In genomic region chr19:45081841-45082550, GRCm38 (mm10) we compare ENCODE assay signal across 8 mouse cellular contexts. TPM values are rescaled to one million over a fixed set of nuclear protein-coding genes. Genes with fewer than 3 reads are reported as not detected.
A peak's percentile ranks its signal among the peaks of the same experiment; 100 is the strongest.
DNase-seq lines count a peak whose midpoint lies in the region; ATAC-seq and TF ChIP-seq lines count a peak whose summit lies in the region.

No protein-coding gene starts in this region.

- H3K4me1 ChIP-seq in neural tube, embryonic 15.5 days, result peaks cover 32% of the 10 kb centered on the region

- H3K27me3 ChIP-seq in neural tube, embryonic 15.5 days (replicated peaks), result peaks cover 95% of the 10 kb centered on the region

- peak; percentile 56 for DNase-seq in gastrocnemius, adult 2 months
- no peak for DNase-seq in gastrocnemius, adult 8-10 months (ENCODE audit: low spot score in 2 of 2)
- peak; percentile 68 for DNase-seq in neural tube, embryonic 10.5 days (ENCODE audit: extremely low spot score, low spot score)
- DNase-seq in adrenal gland, postnatal 25 days, result peak; percentile 48
- DNase-seq in gastrocnemius, postnatal 10 days, result peak; percentile 61
- no peak for DNase-seq in layer of hippocampus, adult 8-10 months (ENCODE audit: low spot score in 2 of 2)

- H3K27ac ChIP-seq in gastrocnemius, adult 2 months, result no peak overlapping the region
- no peak overlapping the region for H3K27ac ChIP-seq in neural tube, embryonic 15.5 days (replicated peaks)

- 16% methylated on average over 11 of the region's 11 CpGs for WGBS in neural tube, embryonic 15.5 days

- H3K4me2 ChIP-seq in neural tube, embryonic 15.5 days, result no peak overlapping the region

- no peak overlapping the region for H3K9ac ChIP-seq in neural tube, embryonic 15.5 days (replicated peaks)

- peak; percentile 71 for TF ChIP-seq CTCF in gastrocnemius, adult 2 months (IDR thresholded peaks at IDR 0.05)

- H3K9me3 ChIP-seq in neural tube, embryonic 15.5 days (replicated peaks), result no peaks in the 10 kb centered on the region

- no peak for ATAC-seq in neural tube, embryonic 15.5 days (ENCODE audit: low FRiP score)
- ATAC-seq in megakaryocyte, adult 5-6 weeks (ENCODE audit: poor library complexity, severe bottlenecking), result peak; percentile 37; the same call in 1 of the 2 replicates

- intact Hi-C loops in gastrocnemius, adult 2 months (cut with DNase I), result no loop called here

- no peak overlapping the region for H3K4me3 ChIP-seq in gastrocnemius, adult 2 months
- H3K4me3 ChIP-seq in neural tube, embryonic 15.5 days (replicated peaks), result no peak overlapping the region

- no peaks in the 10 kb centered on the region for H3K36me3 ChIP-seq in neural tube, embryonic 15.5 days

RNA-seq across cellular contexts. Expression of gene Kazald1, which starts 7.0 kb away (rescaled TPM):
- 1 to 10 TPM; 4.2 to 5.9 TPM for total RNA-seq in gastrocnemius, adult 2 months (2021)
- total RNA-seq in gastrocnemius, adult 8-10 months (2022), result 1 to 10 TPM; 5.3 to 9.2 (median 7.1) TPM
- polyA plus RNA-seq in neural tube, embryonic 15.5 days (2015; fragmentation: Nextera tagmentation; extraction: Ambion mirVana), result 3.0 and 5.3 TPM in 2 replicates
- total RNA-seq in adrenal gland, postnatal 25 days (2021), result 3.9 and 5.6 TPM in 2 replicates
- 10 to 100 TPM; 11.4 to 19.2 TPM for total RNA-seq in gastrocnemius, postnatal 10 days (2021)
- total RNA-seq in megakaryocyte, adult 5-6 weeks (2015), result 0.23 TPM in 1 of 2 replicates, not detected in the other
- total RNA-seq in megakaryocyte, adult 5-6 weeks (2017), result 0.41 TPM in 1 of 2 replicates, not detected in the other
- 1 to 10 TPM; 1.7 to 2.6 (median 2.0) TPM for total RNA-seq in layer of hippocampus, adult 8-10 months (2022)

RNA-seq across cellular contexts. Expression of gene Sfxn3, which starts 34.7 kb away (rescaled TPM):
- 10 to 100 TPM; 17.1 to 25.1 TPM for total RNA-seq in gastrocnemius, adult 2 months (2021)
- 10 to 100 TPM; 21.2 to 25.8 (median 22.7) TPM for total RNA-seq in gastrocnemius, adult 8-10 months (2022)
- polyA plus RNA-seq in neural tube, embryonic 15.5 days (2015; fragmentation: Nextera tagmentation; extraction: Ambion mirVana), result 68.6 and 75.8 TPM in 2 replicates
- 49.3 and 65.0 TPM in 2 replicates for total RNA-seq in adrenal gland, postnatal 25 days (2021)
- 10 to 100 TPM; 24.1 to 24.2 TPM for total RNA-seq in gastrocnemius, postnatal 10 days (2021)
- 36.9 and 40.7 TPM in 2 replicates for total RNA-seq in megakaryocyte, adult 5-6 weeks (2015)
- 9.4 and 10.0 TPM in 2 replicates for total RNA-seq in megakaryocyte, adult 5-6 weeks (2017)
- total RNA-seq in layer of hippocampus, adult 8-10 months (2022), result 10 to 100 TPM; 93.2 to 96.3 (median 94.1) TPM

RNA-seq across cellular contexts. Expression of gene Pdzd7, which starts 36.5 kb away (rescaled TPM):
- 1 to 10 TPM; 5.9 to 6.8 TPM for total RNA-seq in gastrocnemius, adult 2 months (2021)
- total RNA-seq in gastrocnemius, adult 8-10 months (2022), result 1 to 10 TPM; 2.9 to 5.4 (median 4.1) TPM
- polyA plus RNA-seq in neural tube, embryonic 15.5 days (2015; fragmentation: Nextera tagmentation; extraction: Ambion mirVana), result 1.5 and 2.6 TPM in 2 replicates
- total RNA-seq in adrenal gland, postnatal 25 days (2021), result 0.52 TPM in 1 of 2 replicates, not detected in the other
- total RNA-seq in gastrocnemius, postnatal 10 days (2021), result 10 to 100 TPM; 12.4 to 19.5 TPM
- not detected in 2 replicates for total RNA-seq in megakaryocyte, adult 5-6 weeks (2015)
- not detected in 2 replicates for total RNA-seq in megakaryocyte, adult 5-6 weeks (2017)
- 1 to 10 TPM; 3.1 to 3.8 (median 3.4) TPM for total RNA-seq in layer of hippocampus, adult 8-10 months (2022)

Comparison
In these comparisons a context has a peak if more than half of its experiments do, and no peak if none do; other contexts are left out.
1. DNase-seq: peak in gastrocnemius, adult 2 months (single experiment), neural tube, embryonic 10.5 days (single experiment), adrenal gland, postnatal 25 days (single experiment) and gastrocnemius, postnatal 10 days (single experiment); none in gastrocnemius, adult 8-10 months (0 of 2) and layer of hippocampus, adult 8-10 months (0 of 2).